Mouse (Mus musculus) liver, embryonic 16.5 days (tissue): Measurements from ENCODE around the gene Wfdc21. TPM values are rescaled to one million over a fixed set of nuclear protein-coding genes. Genes with fewer than 3 reads are reported as not detected.

ENCODE experiments used
- ATAC-seq: fragments of 200-750 bp; cut with Nextera tagmentation; 2 replicates; pipeline ENCODE4 v1.8.0; 2017; ENCODE audit warnings: low read depth, mild to moderate bottlenecking, moderate number of reproducible peaks, moderate library complexity
- H3K27ac ChIP-seq: fragments of 300-500 bp; sonication (generic); 2 replicates; pipeline ENCODE4 v1.5.1; 2014; ENCODE audit warnings: mild to moderate bottlenecking, low read length
- H3K27me3 ChIP-seq: fragments of 300-500 bp; sonication (generic); 2 replicates; pipeline ENCODE4 v1.6.1; 2014; ENCODE audit warnings: low read depth, low read length, mixed read lengths; ENCODE audit not compliant: control insufficient read depth, insufficient read depth
- H3K36me3 ChIP-seq: fragments of 300-500 bp; sonication (generic); 2 replicates; pipeline ENCODE4 v1.6.1; 2014; ENCODE audit warnings: mild to moderate bottlenecking; ENCODE audit not compliant: control insufficient read depth, insufficient read depth
- H3K4me1 ChIP-seq: fragments of 300-500 bp; sonication (generic); 2 replicates; pipeline ENCODE4 v1.6.1; 2014; ENCODE audit warnings: low read depth, low read length, mixed read lengths; ENCODE audit not compliant: control insufficient read depth
- H3K4me2 ChIP-seq: fragments of 300-500 bp; sonication (generic); 2 replicates; pipeline ENCODE4 v1.6.1; 2014; ENCODE audit warnings: low read depth, low read length, mixed read lengths
- H3K4me3 ChIP-seq: fragments of 300-500 bp; sonication (generic); 2 replicates; pipeline ENCODE4 v1.5.1; 2014; ENCODE audit warnings: low read depth, mild to moderate bottlenecking, low read length
- H3K9ac ChIP-seq: fragments of 300-500 bp; sonication (generic); 2 replicates; pipeline ENCODE4 v1.6.1; 2014; ENCODE audit warnings: low read depth, low read length
- H3K9me3 ChIP-seq: fragments of 300-500 bp; sonication (generic); replicated peaks from 2 replicates; pipeline ENCODE4 v1.6.1; 2016; ENCODE audit warnings: low read length; ENCODE audit not compliant: control insufficient read depth
- WGBS: fragments of 180-500 bp; shearing (Covaris S2); extraction: QIAGEN DNeasy Blood & Tissue Kit; methylation state at CpG from one replicate; pipeline ENCODE4 v1.1.7; 2014; ENCODE audit not compliant: insufficient replicate concordance; 5-methylcytosine and 5-hydroxymethylcytosine counted together
- polyA plus RNA-seq: library from polyadenylated mRNA; unstranded; fragments of >200 nt; fragmentation: Nextera tagmentation; extraction: Ambion mirVana; gene quantifications from 2 replicates; pipeline ENCODE4 v1.2.1, GENCODE M21; 2015

Wfdc21 gene
- polyA plus RNA-seq, 1 experiment from 2014 or later, result 61.4 TPM

DNA sequence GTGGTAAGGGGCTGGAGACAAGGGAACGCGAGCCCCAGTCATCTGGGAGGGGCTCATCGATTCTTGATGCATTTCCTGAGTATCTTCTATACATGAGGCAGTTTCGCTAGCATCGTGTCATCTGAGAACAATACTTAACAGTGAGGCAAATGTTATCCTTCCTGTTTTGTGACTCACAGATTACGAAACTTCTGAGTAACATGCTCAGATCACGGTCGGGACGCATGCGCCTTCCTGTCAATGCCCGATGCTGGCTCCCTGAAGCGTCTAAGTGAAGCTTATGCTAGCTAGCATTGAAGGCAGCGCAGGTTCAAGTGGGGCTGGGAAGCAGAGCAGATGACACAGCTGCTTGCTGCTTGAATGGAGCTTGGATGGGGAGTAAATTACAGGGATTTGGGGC, 42.5 kb downstream of the Wfdc21 start:
- Histone ChIP-seq H3K27ac (no peak overlapping the region), H3K36me3 (no peaks in the 10 kb centered on the region), H3K9ac (no peak overlapping the region), H3K4me3 (no peak overlapping the region), H3K4me1 (no peaks in the 10 kb centered on the region; the same call in 1 of the 2 replicates), H3K4me2 (no peak overlapping the region), H3K27me3 (no peaks in the 10 kb centered on the region), H3K9me3 (no peaks in the 10 kb centered on the region)
- ATAC-seq, result no peak
- 16% methylated on average over 13 of the region's 13 CpGs for WGBS

DNA sequence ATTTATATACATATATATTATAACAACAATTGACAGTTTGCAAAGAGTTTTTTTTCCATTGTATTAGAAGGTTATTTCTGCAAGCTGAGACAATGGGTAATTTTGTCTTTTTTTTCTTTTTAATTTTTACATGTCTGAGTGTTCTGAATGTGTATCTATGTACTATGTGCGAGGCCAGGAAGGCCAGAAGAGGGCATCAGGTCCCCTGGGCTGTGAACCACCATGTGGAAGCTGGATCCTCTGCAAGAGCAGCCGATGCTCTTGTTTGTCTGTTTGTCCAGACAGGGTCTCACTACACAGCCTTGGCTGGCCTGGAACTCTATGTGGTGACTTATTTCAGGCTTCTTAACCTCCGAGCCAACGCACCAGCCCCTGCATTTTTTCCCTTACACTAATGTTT, 44.4 kb downstream of the Wfdc21 start:
- H3K27me3 ChIP-seq, result no peaks in the 10 kb centered on the region
- no peak for ATAC-seq
- no peak overlapping the region for H3K27ac ChIP-seq
- no peak overlapping the region for H3K4me2 ChIP-seq
- H3K4me1 ChIP-seq, result no peaks in the 10 kb centered on the region; the same call in 1 of the 2 replicates
- no peak overlapping the region for H3K9ac ChIP-seq
- no peak overlapping the region for H3K4me3 ChIP-seq
- WGBS, result 59% methylated on average over 4 of the region's 4 CpGs
- H3K9me3 ChIP-seq, result no peaks in the 10 kb centered on the region
- H3K36me3 ChIP-seq, result no peaks in the 10 kb centered on the region

DNA sequence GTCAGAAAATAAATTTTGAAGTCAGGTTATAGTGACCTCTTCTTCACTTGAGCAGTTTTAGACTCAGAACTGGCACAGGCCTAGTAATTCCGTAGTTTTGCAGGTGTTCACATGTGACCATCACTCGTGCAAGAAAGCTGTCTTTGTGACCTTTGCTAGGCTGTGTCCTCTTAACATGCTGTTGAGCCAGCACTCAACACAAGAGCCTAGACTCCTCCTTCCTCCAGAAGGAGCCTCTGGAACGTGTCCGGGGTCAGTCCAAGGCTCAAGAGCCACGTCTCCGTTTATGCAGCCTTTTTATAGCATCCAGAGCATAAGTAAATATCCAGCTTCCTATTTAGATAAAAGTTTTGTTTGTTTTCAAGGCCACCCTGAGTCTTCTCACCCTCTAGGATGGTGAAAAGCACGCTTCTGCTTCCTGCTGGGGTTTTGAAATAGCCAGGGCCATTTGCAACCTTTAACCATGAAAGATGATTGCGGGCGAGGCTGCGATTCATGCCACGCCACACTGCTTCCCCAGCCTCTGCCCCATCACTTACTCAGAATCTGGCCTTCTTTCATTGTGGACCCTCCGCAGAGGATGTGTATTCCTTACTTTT, 45.7 kb downstream of the Wfdc21 start:
- Histone ChIP-seq H3K27me3 (no peaks in the 10 kb centered on the region), H3K27ac (no peak overlapping the region), H3K9ac (no peak overlapping the region), H3K4me3 (no peak overlapping the region), H3K4me2 (no peak overlapping the region), H3K9me3 (no peaks in the 10 kb centered on the region), H3K4me1 (no peaks in the 10 kb centered on the region; the same call in 1 of the 2 replicates), H3K36me3 (no peaks in the 10 kb centered on the region)
- 65% methylated on average over 12 of the region's 12 CpGs for WGBS
- ATAC-seq, result no peak

- Histone ChIP-seq H3K9ac (no peak overlapping the region), H3K36me3 (no peaks in the 10 kb centered on the region), H3K4me2 (no peak overlapping the region), H3K4me3 (no peak overlapping the region), H3K4me1 (no peaks in the 10 kb centered on the region; the same call in 1 of the 2 replicates), H3K9me3 (no peaks in the 10 kb centered on the region), H3K27ac (no peak overlapping the region), H3K27me3 (no peaks in the 10 kb centered on the region)
- no peak for ATAC-seq
- 73% methylated on average over 14 of the region's 14 CpGs for WGBS
These were observed 46.5 kb downstream of the Wfdc21 start for GRCm38 (mm10) chr11:83793264-83793663.

GRCm38 (mm10) chr11:83796112-83796511, 49.4 kb downstream of the Wfdc21 start:
- no peak overlapping the region for H3K4me3 ChIP-seq
- H3K4me1 ChIP-seq, result no peaks in the 10 kb centered on the region
- H3K27me3 ChIP-seq, result no peaks in the 10 kb centered on the region
- no peaks in the 10 kb centered on the region for H3K9me3 ChIP-seq
- ATAC-seq, result no peak
- no peak overlapping the region for H3K27ac ChIP-seq
- H3K4me2 ChIP-seq, result no peak overlapping the region
- no peaks in the 10 kb centered on the region for H3K36me3 ChIP-seq
- WGBS, result 64% methylated on average over 6 of the region's 6 CpGs
- H3K9ac ChIP-seq, result no peak overlapping the region

DNA sequence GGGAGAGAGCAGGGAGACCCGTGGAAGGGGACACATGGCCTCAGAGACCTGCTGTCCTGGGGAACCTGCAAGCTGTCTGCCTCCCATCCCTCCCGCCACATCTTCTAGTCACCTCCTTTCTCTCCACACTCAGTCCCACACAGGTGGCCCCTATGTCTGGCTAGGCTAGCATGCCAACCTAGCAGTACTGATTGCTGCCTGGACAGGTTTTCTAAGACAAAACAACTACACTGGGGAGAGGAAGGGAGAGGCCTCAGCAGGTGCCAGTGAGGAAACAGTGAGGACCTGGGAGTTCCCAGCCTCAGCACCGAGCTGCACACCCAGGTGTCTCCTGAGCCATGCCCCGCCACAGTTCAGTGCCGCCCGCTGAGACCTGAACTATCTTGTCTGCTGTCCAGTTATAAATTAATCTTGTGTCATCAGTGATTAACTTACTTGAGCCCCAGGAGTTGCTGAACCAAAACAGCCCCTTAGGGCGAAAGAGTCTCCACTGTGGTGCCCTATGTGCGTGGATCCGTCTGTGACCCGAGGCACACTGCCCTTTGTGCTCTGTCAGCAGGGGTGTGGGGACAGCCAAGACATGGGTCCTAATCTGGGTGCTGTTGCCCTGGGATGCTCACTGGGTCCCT, 50.4 kb downstream of the Wfdc21 start:
- no peak for ATAC-seq
- 67% methylated on average over 10 of the region's 10 CpGs for WGBS
- H3K4me3 ChIP-seq, result no peak overlapping the region
- H3K36me3 ChIP-seq, result no peaks in the 10 kb centered on the region
- no peak overlapping the region for H3K4me2 ChIP-seq
- no peak overlapping the region for H3K9ac ChIP-seq
- no peaks in the 10 kb centered on the region for H3K27me3 ChIP-seq
- H3K4me1 ChIP-seq, result no peaks in the 10 kb centered on the region
- H3K27ac ChIP-seq, result no peak overlapping the region
- no peaks in the 10 kb centered on the region for H3K9me3 ChIP-seq

DNA sequence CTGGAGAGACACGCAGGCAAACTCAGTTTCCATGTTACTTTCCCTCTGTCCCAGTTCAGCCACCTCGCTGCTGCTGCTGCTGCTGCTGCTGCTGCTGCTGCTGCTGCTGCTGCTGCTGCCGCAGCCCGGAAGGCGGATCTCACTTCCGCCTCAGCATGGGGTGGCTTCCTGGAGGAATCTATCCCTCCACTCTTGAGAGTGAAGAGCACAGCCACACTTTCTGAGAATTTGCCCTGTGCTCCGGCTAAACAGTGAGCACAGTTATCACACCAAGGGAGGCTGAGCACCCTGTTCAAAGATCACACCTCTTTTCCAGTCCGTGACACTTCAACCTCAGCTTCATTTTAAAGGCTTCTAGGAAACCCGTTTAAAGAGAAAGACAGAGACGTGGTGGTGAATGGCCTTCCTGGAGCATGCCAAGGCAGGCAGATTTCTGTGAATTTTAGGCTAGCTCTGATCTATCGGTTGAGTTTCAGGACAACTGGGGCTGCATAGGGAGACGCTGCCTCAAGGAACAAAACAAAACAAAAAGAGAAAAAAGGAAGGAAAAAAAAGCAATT, 53.2 kb downstream of the Wfdc21 start:
- ATAC-seq, result no peak
- Histone ChIP-seq H3K36me3 (no peaks in the 10 kb centered on the region), H3K4me1 (no peaks in the 10 kb centered on the region), H3K9ac (no peak overlapping the region), H3K4me2 (no peak overlapping the region), H3K4me3 (no peak overlapping the region), H3K27ac (no peak overlapping the region), H3K27me3 (no peaks in the 10 kb centered on the region), H3K9me3 (no peaks in the 10 kb centered on the region)
- WGBS, result 60% methylated on average over 12 of the region's 12 CpGs

- H3K27me3 ChIP-seq, result no peaks in the 10 kb centered on the region
- no peak overlapping the region for H3K9ac ChIP-seq
- H3K4me1 ChIP-seq, result no peaks in the 10 kb centered on the region
- no peak for ATAC-seq
- H3K4me2 ChIP-seq, result no peak overlapping the region
- no peak overlapping the region for H3K27ac ChIP-seq
- no peaks in the 10 kb centered on the region for H3K36me3 ChIP-seq
- no peak overlapping the region for H3K4me3 ChIP-seq
- 57% methylated on average over 8 of the region's 8 CpGs for WGBS
- H3K9me3 ChIP-seq, result no peaks in the 10 kb centered on the region
These were observed 55.4 kb downstream of the Wfdc21 start for GRCm38 (mm10) chr11:83802166-83802565.
